Mouse (Mus musculus) stomach, embryonic 14.5 days (tissue): Measurements from ENCODE around the gene Dlx4. TPM values are rescaled to one million over a fixed set of nuclear protein-coding genes. Genes with fewer than 3 reads are reported as not detected.

ENCODE experiments used
- ATAC-seq: fragments of 200-750 bp; cut with Nextera tagmentation; 2 replicates; pipeline ENCODE4 v1.8.0; 2017; ENCODE audit warnings: low read depth, moderate TSS enrichment; ENCODE audit not compliant: insufficient number of reproducible peaks, insufficient read depth, low FRiP score
- H3K27ac ChIP-seq: fragments of 300-500 bp; sonication (generic); 2 replicates; pipeline ENCODE4 v1.5.1; 2014; ENCODE audit warnings: mild to moderate bottlenecking, low read length, moderate library complexity, mixed read lengths
- H3K27me3 ChIP-seq: fragments of 300-500 bp; sonication (generic); 2 replicates; pipeline ENCODE4 v1.6.1; 2014; ENCODE audit warnings: low read length, control low read depth, mixed read lengths; ENCODE audit not compliant: control insufficient read depth, insufficient read depth
- H3K36me3 ChIP-seq: fragments of 300-500 bp; sonication (generic); 2 replicates; pipeline ENCODE4 v1.6.1; 2014; ENCODE audit warnings: mild to moderate bottlenecking, control low read depth, low read length, moderate library complexity, mixed read lengths; ENCODE audit not compliant: control insufficient read depth, insufficient read depth
- H3K4me1 ChIP-seq: fragments of 300-500 bp; sonication (generic); 2 replicates; pipeline ENCODE4 v1.6.1; 2014; ENCODE audit warnings: low read length, control low read depth, mixed read lengths; ENCODE audit not compliant: control insufficient read depth, insufficient read depth
- H3K4me2 ChIP-seq: fragments of 300-500 bp; sonication (generic); replicated peaks from 2 replicates; pipeline ENCODE4 v1.6.1; 2014; ENCODE audit warnings: low read depth, low read length, control low read depth
- H3K4me3 ChIP-seq: fragments of 300-500 bp; sonication (generic); 2 replicates; pipeline ENCODE4 v1.5.1; 2014; ENCODE audit warnings: low read depth, low read length, control low read depth
- H3K9ac ChIP-seq: fragments of 300-500 bp; sonication (generic); replicated peaks from 2 replicates; pipeline ENCODE4 v1.6.1; 2014; ENCODE audit warnings: low read depth, mild to moderate bottlenecking, control low read depth, low read length, moderate library complexity, mixed read lengths
- H3K9me3 ChIP-seq: fragments of 300-500 bp; sonication (generic); 2 replicates; pipeline ENCODE4 v1.6.1; 2016; ENCODE audit warnings: low read depth, low read length, control low read depth; ENCODE audit not compliant: control insufficient read depth
- WGBS: fragments of 180-500 bp; shearing (Covaris S2); extraction: QIAGEN DNeasy Blood & Tissue Kit; methylation state at CpG from one replicate; pipeline ENCODE4 v1.1.7; 2014; 5-methylcytosine and 5-hydroxymethylcytosine counted together
- polyA plus RNA-seq: library from polyadenylated mRNA; unstranded; fragments of >200 nt; fragmentation: Nextera tagmentation; extraction: Ambion mirVana; gene quantifications from 2 replicates; pipeline ENCODE4 v1.2.1, GENCODE M21; 2014

The Dlx4 gene
- polyA plus RNA-seq, 1 experiment from 2014 or later: 0.52 TPM

DNA sequence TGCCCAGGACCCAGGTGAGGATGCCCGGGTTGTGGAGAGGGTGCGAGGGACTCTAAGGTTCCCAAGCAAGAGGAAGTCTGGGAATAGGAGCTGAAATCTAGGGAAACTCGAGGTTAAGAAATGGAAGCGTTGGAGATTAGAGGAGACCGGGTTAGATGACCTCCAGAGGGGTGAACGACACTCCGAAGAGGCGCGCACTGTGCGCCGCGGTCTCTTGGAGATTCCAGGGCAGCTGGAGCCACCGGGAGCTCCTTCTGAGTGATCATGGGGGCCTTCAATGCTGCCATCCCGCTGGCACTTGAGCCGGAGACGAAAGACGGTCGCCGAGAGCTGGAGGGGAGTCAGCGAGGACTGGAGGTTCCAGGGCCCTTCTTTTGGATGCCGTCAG is 25.4 kb downstream of the Dlx4 start:
- no peak for ATAC-seq
- no peak overlapping the region for H3K27ac ChIP-seq
- under 1% methylated on average over 21 of the region's 21 CpGs for WGBS

DNA sequence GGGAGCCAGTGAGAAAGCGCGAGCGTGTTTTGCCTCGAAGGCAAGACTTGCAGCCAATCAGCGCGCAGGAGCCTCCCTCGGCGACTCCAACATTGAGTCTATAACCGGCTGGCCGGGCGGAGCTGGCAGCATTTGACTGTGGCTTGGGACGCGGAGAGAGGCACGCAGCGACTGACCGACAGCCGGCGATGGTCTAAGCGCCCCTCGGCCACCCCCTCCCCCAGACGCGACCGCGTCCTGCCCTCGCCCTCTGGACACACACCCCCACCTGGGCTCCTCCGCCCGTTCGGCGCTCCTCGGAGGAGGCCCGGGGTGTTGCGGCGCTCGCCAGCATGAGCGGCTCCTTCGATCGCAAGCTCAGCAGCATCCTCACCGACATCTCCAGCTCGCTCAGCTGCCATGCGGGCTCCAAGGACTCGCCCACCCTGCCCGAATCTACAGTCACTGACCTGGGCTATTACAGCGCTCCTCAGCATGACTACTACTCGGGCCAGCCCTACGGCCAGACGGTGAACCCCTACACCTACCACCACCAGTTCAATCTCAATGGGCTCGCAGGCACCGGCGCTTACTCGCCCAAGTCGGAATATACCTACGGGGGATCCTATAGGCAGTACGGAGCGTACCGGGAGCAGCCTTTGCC is 26.0 kb downstream of the Dlx4 start, which contains the start of gene Dlx3:
TSS of gene Dlx3 (plus strand) at position 130 of the 643 bp plus-strand sequence.
- Histone ChIP-seq H3K9me3 (no peaks in the 10 kb centered on the region), H3K4me2 (peak within 1 kb of the TSS; percentile 58), H3K4me3 (peak within 1 kb of the TSS; percentile 36), H3K9ac (no peak within 1 kb of the TSS; the same call in 1 of the 2 replicates), H3K27me3 (peaks cover 49% of the 10 kb centered on the region), H3K36me3 (no peaks in the 10 kb centered on the region), H3K27ac (no peak within 1 kb of the TSS), H3K4me1 (peaks cover 11% of the 10 kb centered on the region)
- WGBS: under 1% methylated on average over 50 of the region's 55 CpGs
- peak; percentile 39; the same call in 1 of the 2 replicates for ATAC-seq

More for the DNA sequence above, 25.4 kb downstream of the Dlx4 start:
- peaks cover 13% of the 10 kb centered on the region for H3K4me1 ChIP-seq
- H3K4me3 ChIP-seq: peak overlapping the region; percentile 36
- no peak overlapping the region; the same call in 1 of the 2 replicates for H3K9ac ChIP-seq
- no peaks in the 10 kb centered on the region for H3K36me3 ChIP-seq
- peaks cover 49% of the 10 kb centered on the region for H3K27me3 ChIP-seq
- peak overlapping the region; percentile 58 for H3K4me2 ChIP-seq
- H3K9me3 ChIP-seq: no peaks in the 10 kb centered on the region

DNA sequence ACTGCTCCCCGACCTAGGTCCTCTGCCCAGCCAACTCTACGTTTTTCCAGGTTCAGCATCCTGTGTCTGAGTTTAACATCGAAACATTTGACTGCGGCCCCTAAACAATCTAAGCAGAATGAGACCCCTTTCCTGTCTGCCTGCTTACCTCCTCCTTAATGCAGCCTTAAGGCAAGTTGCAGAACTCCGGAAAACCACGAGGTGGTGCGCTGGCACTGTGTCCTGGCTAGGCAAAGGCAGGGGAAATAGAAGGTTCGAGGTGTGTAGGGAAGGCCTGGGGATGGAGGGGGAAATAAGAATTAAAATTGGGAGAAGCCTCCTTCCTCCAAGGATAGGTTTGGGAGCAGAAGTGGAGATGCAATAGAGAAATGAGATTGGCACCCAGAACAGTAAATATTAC is 27.6 kb downstream of the Dlx4 start:
- peaks cover 43% of the 10 kb centered on the region for H3K27me3 ChIP-seq
- WGBS: 2% methylated on average over 8 of the region's 8 CpGs
- no peaks in the 10 kb centered on the region for H3K36me3 ChIP-seq
- H3K9ac ChIP-seq: no peak overlapping the region
- H3K4me2 ChIP-seq: no peak overlapping the region
- H3K9me3 ChIP-seq: no peaks in the 10 kb centered on the region
- H3K4me3 ChIP-seq: no peak overlapping the region
- H3K27ac ChIP-seq: no peak overlapping the region
- peaks cover 11% of the 10 kb centered on the region for H3K4me1 ChIP-seq
- ATAC-seq: no peak

DNA sequence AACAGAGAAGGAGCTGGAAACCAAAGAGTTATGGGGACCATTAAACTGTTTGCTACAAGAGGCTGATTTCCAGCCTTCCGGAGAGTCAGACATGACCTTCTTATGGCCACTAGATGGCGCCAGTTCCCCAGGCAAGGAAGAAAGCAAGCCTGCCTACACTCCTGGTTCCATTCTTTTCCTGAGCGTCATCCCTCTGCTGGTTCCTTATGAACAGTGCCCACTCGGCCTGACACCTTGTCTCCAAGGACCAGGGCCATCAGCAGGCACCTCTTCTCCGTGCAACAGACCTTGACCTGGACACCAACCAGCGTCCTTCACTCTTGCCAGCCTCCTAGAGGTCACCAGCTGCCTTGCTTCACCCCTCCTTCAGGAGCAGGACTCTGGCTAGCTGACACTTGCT is 29.0 kb downstream of the Dlx4 start:
- no peaks in the 10 kb centered on the region for H3K9me3 ChIP-seq
- no peak overlapping the region for H3K4me2 ChIP-seq
- H3K27me3 ChIP-seq: peaks cover 29% of the 10 kb centered on the region
- no peaks in the 10 kb centered on the region for H3K36me3 ChIP-seq
- ATAC-seq: peak; percentile 62
- H3K9ac ChIP-seq: no peak overlapping the region
- no peak overlapping the region for H3K4me3 ChIP-seq
- no peak overlapping the region for H3K27ac ChIP-seq
- 4% methylated on average over 6 of the region's 6 CpGs for WGBS
- H3K4me1 ChIP-seq: peaks cover 11% of the 10 kb centered on the region

DNA sequence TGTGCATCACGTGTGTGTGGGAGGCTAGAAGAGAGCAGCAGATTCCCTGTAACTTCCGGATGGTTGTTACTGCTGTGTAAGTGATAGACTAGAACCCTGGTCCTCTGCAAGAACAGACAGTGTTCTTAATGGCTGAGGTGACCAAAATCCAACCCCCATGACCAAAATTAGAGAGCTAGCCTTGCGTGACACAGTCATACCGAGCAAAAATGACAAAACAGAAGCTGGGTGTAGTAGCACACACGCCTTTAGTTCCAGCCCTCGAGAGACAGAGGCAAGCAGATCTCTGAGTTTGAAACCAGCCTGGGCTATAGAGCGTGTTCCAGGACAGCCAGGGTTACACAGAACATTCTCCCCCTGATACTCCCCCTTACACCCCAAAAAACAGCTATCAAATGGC is 36.0 kb downstream of the Dlx4 start:
- 91% methylated on average over 7 of the region's 7 CpGs for WGBS
- H3K4me3 ChIP-seq: no peak overlapping the region
- H3K27ac ChIP-seq: no peak overlapping the region
- H3K27me3 ChIP-seq: no peaks in the 10 kb centered on the region
- ATAC-seq: no peak
- no peaks in the 10 kb centered on the region for H3K36me3 ChIP-seq
- peaks cover 13% of the 10 kb centered on the region; the same call in 1 of the 2 replicates for H3K4me1 ChIP-seq
- no peak overlapping the region for H3K4me2 ChIP-seq
- H3K9me3 ChIP-seq: no peaks in the 10 kb centered on the region
- H3K9ac ChIP-seq: no peak overlapping the region

DNA sequence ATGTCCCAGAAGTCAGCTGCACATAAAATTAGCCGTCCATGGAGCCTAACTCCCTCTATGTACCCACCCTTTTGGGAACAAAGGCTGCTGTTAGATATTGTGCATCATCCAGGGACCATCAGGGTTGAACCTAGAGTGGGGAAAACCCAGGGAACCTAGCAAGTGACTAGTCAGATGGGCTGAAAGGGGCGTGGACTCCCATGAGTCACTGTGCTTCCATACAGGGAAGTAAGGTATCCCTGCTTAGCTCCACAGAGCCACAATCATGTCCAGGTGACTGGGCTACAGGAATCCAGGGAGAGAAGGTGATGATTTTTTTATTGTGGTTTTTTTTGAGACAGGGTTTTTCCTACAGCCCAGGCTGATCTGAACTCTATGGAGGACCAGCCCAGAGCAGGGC is 37.1 kb downstream of the Dlx4 start:
- Histone ChIP-seq H3K27me3 (no peaks in the 10 kb centered on the region), H3K27ac (no peak overlapping the region), H3K9me3 (no peaks in the 10 kb centered on the region), H3K9ac (no peak overlapping the region), H3K4me1 (peaks cover 14% of the 10 kb centered on the region; the same call in 1 of the 2 replicates), H3K4me2 (no peak overlapping the region), H3K36me3 (no peaks in the 10 kb centered on the region), H3K4me3 (no peak overlapping the region)
- no peak for ATAC-seq
- WGBS: 92% methylated on average over 2 of the region's 2 CpGs

DNA sequence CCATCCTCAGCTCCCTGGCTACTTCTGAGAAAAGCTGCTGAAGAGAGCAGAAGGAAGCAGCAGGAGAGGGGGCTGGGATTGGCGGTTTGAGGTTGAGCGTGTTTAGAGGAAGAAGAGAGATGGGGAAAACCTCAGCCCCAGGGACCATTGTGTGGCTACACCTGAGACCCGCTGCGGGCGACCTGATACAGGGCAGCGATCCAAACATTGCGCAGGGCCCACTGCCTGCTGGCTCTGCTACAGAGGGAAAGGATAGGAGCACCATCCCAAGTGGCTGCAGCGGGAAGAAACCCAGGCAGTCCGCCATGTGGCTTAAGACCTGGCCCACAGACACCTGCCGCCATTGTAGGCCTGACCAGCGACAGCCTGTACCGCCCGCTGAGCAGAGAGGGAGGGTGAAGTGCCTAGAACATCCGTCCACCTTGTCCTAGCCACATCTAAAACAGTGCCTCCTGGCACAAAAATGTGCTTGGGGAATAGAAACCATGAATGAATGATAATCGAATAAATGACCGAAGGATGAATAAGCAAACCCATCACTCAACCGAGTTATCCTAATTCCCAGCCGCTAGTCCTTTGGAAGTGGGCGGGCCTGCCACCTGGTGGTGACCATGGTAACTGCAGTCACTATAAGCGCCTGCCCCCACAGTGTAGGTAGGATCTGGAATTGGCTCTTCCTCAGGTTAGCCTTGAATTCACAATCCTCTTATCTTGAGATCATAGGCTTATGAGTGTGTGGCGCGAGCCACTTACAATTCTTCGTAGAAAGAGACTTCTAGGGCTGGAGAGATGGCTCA is 39.4 kb downstream of the Dlx4 start:
- Histone ChIP-seq H3K4me1 (peaks cover 14% of the 10 kb centered on the region; the same call in 1 of the 2 replicates), H3K4me3 (no peak overlapping the region), H3K4me2 (no peak overlapping the region), H3K9ac (no peak overlapping the region), H3K36me3 (no peaks in the 10 kb centered on the region), H3K27me3 (no peaks in the 10 kb centered on the region), H3K9me3 (no peaks in the 10 kb centered on the region), H3K27ac (no peak overlapping the region)
- peak; percentile 24; the same call in 1 of the 2 replicates for ATAC-seq
- WGBS: 35% methylated on average over 23 of the region's 23 CpGs

DNA sequence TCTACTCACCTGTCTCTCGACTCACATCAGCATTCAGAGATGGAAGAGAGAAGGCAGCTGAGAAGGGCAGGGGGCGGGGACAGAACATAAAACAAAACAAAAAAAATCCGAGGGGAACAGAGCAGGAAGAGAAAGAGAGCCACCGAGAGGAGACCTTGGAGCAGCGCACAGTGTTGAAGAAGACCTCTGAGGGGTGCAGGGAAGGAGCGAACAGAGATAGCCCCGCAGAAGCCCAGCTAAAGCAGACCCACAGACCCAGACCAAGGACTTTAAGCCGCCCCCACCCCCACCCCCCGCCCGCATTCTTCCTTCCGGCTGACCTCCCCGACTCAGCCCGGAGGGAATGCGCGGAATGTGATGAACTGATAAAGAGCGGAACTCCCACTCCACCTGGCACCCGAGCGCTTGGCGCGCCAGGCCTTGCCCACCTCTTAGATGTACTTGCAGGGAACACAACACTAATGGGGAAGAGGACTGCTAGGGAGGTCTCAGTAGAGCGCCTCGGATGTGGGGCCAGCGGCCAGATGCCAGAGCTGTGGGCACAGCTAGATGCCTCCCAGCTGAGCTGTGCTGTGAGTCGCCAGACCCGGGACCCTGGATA is 40.7 kb downstream of the Dlx4 start:
- WGBS: 5% methylated on average over 25 of the region's 25 CpGs
- no peak overlapping the region for H3K4me3 ChIP-seq
- no peaks in the 10 kb centered on the region for H3K36me3 ChIP-seq
- no peak overlapping the region for H3K27ac ChIP-seq
- ATAC-seq: no peak; the same call in 1 of the 2 replicates
- no peak overlapping the region for H3K9ac ChIP-seq
- H3K27me3 ChIP-seq: no peaks in the 10 kb centered on the region
- no peaks in the 10 kb centered on the region for H3K9me3 ChIP-seq
- H3K4me2 ChIP-seq: peak overlapping the region; percentile 31
- peaks cover 20% of the 10 kb centered on the region for H3K4me1 ChIP-seq
